Mouse (Mus musculus) c-Kit-positive CD71-negative TER-119-negative erythroid progenitor cells, embryonic 14.5 days (primary cell): ENCODE results near the gene Idnk.
"Not testable (repeated sequence)": the region's sequence is repeated elsewhere in the genome, so short reads cannot be mapped to it uniquely, and the experiment has no call there.

ENCODE experiments used
- DNase-seq: peaks from one replicate; pipeline ENCODE4 v3.0.0-alpha.2; 2013; ENCODE audit warnings: low read depth

Gene Idnk

GRCm38 (mm10) chr13:58157447-58158098, at the start of gene Idnk:
Idnk (plus strand) TSS chr13:58157649.
- no peak for DNase-seq

DNA sequence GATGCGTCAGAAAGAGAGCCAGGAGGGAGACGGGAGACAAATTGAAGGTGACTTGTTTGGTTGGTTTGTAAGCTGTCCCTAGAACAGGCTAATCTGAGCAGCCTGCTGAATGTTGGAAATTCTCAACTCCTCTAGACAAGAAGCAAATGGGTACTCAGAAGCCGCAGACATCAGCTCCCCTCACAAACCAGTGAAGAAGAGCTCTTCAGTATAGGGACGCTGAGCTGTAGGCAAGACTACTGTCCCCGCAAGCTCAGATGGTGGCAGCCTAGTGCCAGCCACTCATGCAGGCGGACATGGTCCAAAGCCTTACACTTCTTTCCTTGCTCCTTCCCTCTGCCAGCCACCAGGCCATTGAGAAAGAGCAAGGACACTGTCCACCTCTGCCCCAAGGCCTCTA, 46.1 kb upstream of the Idnk start:
- no peak for DNase-seq

- DNase-seq, result no peak
Observed at GRCm38 (mm10) chr13:58112191-58112590, 45.3 kb upstream of the Idnk start.

GRCm38 (mm10) chr13:58112601-58113041, 44.8 kb upstream of the Idnk start:
- no peak for DNase-seq

DNA sequence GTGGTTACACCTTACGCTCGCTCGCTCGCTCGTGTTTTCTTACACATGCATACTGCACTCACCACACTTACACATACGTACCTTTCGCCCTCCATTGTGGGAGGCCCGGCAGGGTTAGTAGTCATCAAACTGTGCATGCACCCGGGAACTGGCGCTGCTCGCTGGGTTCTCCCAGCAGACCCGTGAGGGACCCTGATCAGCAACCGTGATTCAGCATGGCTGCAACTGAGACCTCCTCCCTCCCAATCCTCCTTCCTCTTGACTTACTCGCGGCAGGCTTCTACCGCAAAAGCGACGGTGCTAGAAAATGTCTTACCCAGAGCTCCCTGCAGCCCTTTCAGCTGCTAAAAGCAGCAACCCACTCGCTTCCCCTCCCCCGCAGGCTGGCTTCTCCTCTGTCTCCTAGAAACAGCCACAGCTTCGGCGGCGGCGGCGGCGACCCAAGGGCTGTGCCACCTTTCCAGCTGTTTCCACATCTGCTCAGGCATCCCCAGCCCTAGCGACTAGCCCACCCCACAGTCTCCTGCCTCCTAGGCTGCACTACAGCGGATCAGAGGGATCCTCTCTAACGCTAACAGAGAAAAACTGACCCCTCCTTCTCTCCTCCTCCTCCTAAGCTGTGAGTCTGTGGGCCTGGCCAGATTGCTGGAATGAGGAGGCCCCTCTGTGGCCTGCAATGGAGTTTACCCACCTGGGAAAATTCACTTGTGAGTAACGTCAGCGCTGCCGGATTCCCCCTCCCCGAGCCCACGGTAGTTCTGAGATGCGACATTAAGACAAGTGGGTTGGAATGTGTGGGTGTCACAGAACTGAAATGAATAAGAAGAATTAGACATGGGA, 44.2 kb upstream of the Idnk start, which contains the start of gene Klhl3:
TSS of gene Klhl3 (minus strand) at position 532 of the 840 bp plus-strand sequence.
- no peak for DNase-seq

- no peak for DNase-seq
Observed at GRCm38 (mm10) chr13:58115227-58115626, 42.2 kb upstream of the Idnk start.

GRCm38 (mm10) chr13:58116801-58117200, 40.6 kb upstream of the Idnk start:
- no peak for DNase-seq

DNA sequence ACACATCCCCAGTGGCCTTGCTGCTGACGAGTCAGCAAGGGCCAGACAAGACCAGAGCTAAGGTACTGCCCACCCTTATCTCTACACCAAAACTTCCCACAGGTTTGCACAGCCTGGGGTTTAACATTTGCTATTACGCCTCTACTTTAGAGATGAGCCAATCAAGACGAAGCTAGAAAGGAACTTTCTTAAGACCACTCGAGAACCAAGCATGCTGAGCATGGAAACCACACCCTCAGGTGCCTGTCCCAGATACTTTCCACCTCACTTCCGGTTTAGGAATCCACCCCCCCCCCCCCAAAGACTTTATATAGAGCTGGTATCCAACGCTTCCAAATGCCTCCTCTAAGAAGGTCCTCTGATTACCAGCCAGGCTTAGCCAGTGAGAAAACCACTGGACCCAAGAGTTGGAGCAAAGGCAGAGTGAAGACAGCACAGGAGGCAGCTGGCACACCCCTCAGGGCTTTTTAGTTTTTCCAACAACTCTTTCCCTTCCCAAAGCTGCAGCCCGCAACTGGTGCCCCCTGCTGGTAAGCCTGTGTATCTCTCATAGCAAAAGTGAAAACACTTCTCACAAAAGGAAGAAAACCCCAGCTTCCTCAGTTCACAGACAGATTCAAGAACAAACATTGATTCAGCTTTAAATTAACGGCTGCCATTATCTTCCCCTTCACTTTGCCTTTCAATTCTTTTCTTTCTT, 40.0 kb upstream of the Idnk start:
- DNase-seq, result no peak

DNA sequence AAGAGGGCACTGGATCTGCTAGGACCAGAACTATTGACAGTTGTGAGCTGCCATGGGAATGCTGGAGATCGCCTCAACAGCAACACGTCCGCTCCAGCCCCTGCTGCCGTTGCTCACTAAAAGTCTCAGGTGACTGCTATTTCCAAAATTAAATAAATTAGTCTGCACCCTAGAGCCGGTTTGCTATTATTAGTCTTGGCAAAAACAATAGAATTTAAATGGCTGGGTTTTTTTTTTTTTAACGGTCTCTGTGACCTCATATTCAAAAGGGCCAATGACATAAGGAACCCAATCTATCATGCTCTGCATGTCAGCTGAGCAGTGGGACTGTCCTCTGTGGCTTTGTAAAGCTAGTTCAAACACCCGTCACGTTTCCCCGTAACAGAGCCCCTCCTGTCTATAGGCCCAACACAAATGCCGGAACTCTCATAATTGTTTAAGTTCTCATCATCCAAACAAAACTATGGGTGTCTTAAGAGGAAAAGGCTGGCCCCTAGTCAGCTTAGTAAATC, 34.6 kb upstream of the Idnk start:
- DNase-seq, result no peak

GRCm38 (mm10) chr13:58123381-58123780, 34.1 kb upstream of the Idnk start:
- no peak for DNase-seq

- no peak for DNase-seq
Observed at GRCm38 (mm10) chr13:58124278-58124677, 33.2 kb upstream of the Idnk start.

- DNase-seq, result no peak
Observed at GRCm38 (mm10) chr13:58124989-58125388, 32.5 kb upstream of the Idnk start.

DNA sequence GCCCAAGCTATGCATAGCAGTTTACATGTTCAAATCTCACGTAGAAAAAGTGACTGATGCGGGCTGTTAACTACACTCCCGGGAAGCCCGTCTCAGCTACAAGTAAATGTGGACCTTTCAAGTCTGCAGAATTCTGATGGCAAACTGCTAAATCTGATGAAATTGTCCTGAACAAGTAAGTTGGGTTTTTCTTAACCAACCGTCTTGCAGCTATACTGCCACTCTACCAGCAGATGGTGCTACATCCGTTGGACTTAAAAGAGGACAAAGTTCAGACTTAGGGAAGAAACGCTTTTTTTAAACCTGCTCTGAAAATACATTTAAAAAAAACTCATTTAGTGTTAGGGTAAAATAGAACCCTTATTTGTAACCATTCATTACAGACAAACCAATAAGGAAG, 31.3 kb upstream of the Idnk start:
- no peak for DNase-seq

DNA sequence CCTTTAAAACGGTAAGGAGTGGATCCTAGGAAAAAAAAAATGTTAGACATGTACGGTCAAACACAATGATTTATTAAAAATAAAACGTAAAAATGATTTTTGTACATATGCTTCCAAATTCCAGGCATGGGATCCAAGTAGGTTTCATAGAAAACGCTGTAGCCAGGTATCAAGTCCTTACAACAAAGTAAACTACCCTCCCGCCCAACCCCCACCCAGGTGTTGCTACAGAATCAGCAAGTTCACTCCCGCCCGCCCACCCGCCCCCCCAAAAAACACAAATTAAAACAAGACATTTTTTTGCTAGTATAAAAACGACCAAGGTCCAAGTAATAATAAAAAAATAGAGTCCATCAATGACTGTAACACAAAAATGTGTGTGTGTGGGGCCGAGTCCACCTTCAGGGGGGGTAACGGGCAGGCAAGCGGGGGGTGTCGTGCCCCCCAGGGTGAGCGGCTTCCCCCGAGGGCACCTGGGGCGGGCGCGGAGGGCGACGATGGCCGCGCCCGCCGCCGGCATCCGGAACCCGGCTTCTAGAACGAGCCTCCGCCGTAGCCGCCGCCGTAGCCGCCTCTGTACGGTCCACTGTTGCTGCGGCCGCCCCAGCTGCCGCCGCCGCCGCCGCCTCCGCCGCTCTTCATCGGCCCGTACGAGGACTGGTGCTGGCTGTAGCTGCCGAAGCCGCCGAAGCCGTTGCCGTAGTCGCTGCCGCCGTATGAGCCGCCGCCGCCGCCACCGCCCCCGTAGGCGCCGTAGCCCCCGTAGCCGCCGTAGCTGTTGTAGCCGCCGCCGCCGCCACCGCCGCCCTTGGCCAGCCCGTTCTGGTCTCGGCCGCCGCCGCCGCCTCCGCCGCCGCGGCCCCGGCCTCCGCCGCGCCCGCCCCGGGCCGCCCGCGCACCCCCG, 30.3 kb upstream of the Idnk start:
- DNase-seq, result no peak

DNA sequence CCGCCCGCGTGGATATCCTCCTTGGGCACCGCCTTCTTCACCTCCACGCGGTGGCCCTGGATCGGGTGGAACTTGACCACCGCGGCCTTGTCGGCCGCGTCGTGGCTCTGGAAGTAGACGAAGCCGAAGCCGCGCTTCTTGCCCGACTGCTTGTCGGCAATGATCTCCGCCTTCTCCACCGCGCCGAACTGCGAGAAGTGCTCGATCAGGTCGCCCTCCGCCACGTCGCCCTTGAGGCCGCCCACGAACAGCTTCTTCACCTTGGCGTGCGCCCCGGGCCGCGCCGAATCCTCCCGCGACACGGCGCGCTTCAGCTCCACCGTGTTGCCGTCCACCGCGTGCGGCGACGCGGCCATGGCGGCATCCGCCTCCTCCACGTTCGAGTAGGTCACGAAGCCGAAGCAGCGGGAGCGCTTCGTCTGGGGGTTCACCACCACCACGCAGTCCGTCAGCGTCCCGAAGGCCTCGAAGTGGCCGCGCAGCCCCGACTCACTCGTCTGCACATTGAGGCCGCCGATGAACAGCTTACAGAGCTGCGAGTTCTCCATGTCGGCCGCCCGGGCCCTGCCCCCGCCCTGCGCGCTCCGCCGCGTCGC, 29.6 kb upstream of the Idnk start:
- DNase-seq, result no peak

- DNase-seq, result peak; percentile 88
Observed at GRCm38 (mm10) chr13:58128396-58128767, 29.1 kb upstream of the Idnk start, which contains the start of gene Hnrnpa0. Hnrnpa0 (minus strand) TSS chr13:58128556.

DNA sequence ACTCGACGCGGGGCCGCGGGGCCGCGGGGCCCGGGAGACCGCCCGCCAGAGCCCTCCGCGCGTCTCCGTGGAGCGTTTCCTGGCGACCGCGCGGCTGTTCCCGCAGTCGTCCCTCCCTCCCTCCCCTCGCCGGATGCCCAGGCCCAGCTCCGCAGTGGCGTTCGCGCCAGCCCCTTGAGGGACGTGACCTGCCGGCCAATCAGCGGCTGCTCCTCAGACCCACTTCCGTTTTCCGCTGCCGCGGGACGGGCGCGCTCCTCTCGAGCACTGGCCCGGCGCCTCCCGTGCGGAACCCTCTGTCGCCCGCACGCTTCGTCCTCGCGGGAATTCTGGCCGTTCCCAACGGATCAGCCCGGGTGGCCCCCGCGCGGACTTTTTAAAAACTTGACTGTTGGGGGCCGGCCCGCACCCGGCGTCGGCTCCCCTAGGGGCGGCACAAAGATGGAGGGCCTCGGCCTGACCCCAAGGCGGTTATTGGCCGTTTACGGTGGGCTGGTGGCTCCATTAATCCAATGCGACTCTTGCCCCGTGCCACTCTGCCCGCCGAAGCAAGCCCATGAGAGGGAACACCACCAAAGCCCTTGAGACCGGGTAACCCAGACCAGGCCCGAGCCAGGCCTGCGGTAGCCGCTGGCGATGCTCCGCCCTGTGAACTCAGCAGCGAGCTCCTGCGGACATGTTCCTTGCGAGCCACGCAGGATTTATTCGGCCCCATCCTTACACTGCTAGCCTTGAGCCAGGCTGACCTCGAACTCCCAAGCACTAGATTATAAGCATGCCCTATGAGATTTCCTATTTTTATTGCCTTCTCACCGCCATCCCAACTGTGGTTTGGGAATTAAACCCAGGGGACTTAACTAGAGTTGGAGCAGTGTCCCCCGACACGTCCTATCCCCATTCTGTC, 28.4 kb upstream of the Idnk start:
- DNase-seq, result peak; percentile 75

GRCm38 (mm10) chr13:58129687-58130246, 27.7 kb upstream of the Idnk start:
- DNase-seq, result no peak

GRCm38 (mm10) chr13:58131692-58132091, 25.8 kb upstream of the Idnk start:
- DNase-seq, result no peak

GRCm38 (mm10) chr13:58146603-58147002, 10.8 kb upstream of the Idnk start:
- not testable (repeated sequence) for DNase-seq
